Mouse (Mus musculus) intestine, embryonic 14.5 days (tissue): ENCODE data around the gene Nudt14. TPM values are rescaled to one million over a fixed set of nuclear protein-coding genes. Genes with fewer than 3 reads are reported as not detected.

Experiments used
- ATAC-seq: fragments of 200-750 bp; cut with Nextera tagmentation; replicated peaks from 2 replicates; pipeline ENCODE4 v1.8.0; 2017; ENCODE audit warnings: low read depth, moderate number of reproducible peaks, moderate TSS enrichment, moderate library complexity; ENCODE audit not compliant: low FRiP score, low TSS enrichment
- DNase-seq: peaks from one replicate; pipeline ENCODE4 v3.0.0-alpha.2; 2018; ENCODE audit warnings: low spot score
- H3K27ac ChIP-seq: fragments of 300-500 bp; sonication (generic); 2 replicates; pipeline ENCODE4 v1.5.1; 2014; ENCODE audit warnings: low read depth, mild to moderate bottlenecking, control low read depth
- H3K27me3 ChIP-seq: fragments of 300-500 bp; sonication (generic); replicated peaks from 2 replicates; pipeline ENCODE4 v1.6.1; 2014; ENCODE audit warnings: low read length, control low read depth; ENCODE audit not compliant: control insufficient read depth, insufficient read depth
- H3K36me3 ChIP-seq: fragments of 300-500 bp; sonication (generic); 2 replicates; pipeline ENCODE4 v1.6.1; 2014; ENCODE audit warnings: low read length, control low read depth; ENCODE audit not compliant: control insufficient read depth, insufficient read depth
- H3K4me1 ChIP-seq: fragments of 300-500 bp; sonication (generic); replicated peaks from 2 replicates; pipeline ENCODE4 v1.6.1; 2014; ENCODE audit warnings: low read length, control low read depth, mixed read lengths; ENCODE audit not compliant: control insufficient read depth, insufficient read depth
- H3K4me2 ChIP-seq: fragments of 300-500 bp; sonication (generic); 2 replicates; pipeline ENCODE4 v1.6.1; 2014; ENCODE audit warnings: low read length
- H3K4me3 ChIP-seq: fragments of 300-500 bp; sonication (generic); 2 replicates; pipeline ENCODE4 v1.5.1; 2014; ENCODE audit warnings: low read depth, low read length, control low read depth, mixed read lengths
- H3K9ac ChIP-seq: fragments of 300-500 bp; sonication (generic); 2 replicates; pipeline ENCODE4 v1.6.1; 2014; ENCODE audit warnings: mild to moderate bottlenecking, low read length
- H3K9me3 ChIP-seq: fragments of 300-500 bp; sonication (generic); 2 replicates; pipeline ENCODE4 v1.6.1; 2016; ENCODE audit warnings: low read length, control low read depth; ENCODE audit not compliant: control insufficient read depth
- WGBS: fragments of 180-500 bp; shearing (Covaris S2); extraction: QIAGEN DNeasy Blood & Tissue Kit; methylation state at CpG from one replicate; pipeline ENCODE4 v1.1.7; 2014; 5-methylcytosine and 5-hydroxymethylcytosine counted together
- polyA plus RNA-seq: library from polyadenylated mRNA; unstranded; fragments of >200 nt; fragmentation: Nextera tagmentation; extraction: Ambion mirVana; gene quantifications from 2 replicates; pipeline ENCODE4 v1.2.1, GENCODE M21; 2014

The Nudt14 gene
- polyA plus RNA-seq, 1 experiment from 2014 or later, result 105 TPM

- ATAC-seq, result no peak
- 84% methylated on average over 9 of the region's 9 CpGs for WGBS
- H3K27ac ChIP-seq, result no peak overlapping the region
These were observed 32.8 kb upstream of the Nudt14 start for GRCm38 (mm10) chr12:112974736-112975135.

GRCm38 (mm10) chr12:112969616-112970015, 27.7 kb upstream of the Nudt14 start:
- Histone ChIP-seq H3K27ac (no peak overlapping the region), H3K27me3 (no peaks in the 10 kb centered on the region), H3K9ac (no peak overlapping the region), H3K4me3 (no peak overlapping the region), H3K4me2 (no peak overlapping the region), H3K4me1 (no peaks in the 10 kb centered on the region), H3K36me3 (peaks cover 96% of the 10 kb centered on the region), H3K9me3 (no peaks in the 10 kb centered on the region)
- ATAC-seq (no peak), DNase-seq (no peak)
- 88% methylated on average over 6 of the region's 6 CpGs for WGBS

More at GRCm38 (mm10) chr12:112974736-112975135, 32.8 kb upstream of the Nudt14 start:
- no peaks in the 10 kb centered on the region for H3K9me3 ChIP-seq
- no peak overlapping the region for H3K4me2 ChIP-seq
- no peak overlapping the region for H3K4me3 ChIP-seq
- H3K9ac ChIP-seq, result no peak overlapping the region
- no peak for DNase-seq
- no peaks in the 10 kb centered on the region for H3K27me3 ChIP-seq
- H3K4me1 ChIP-seq, result peaks cover 5% of the 10 kb centered on the region
- peaks cover 68% of the 10 kb centered on the region for H3K36me3 ChIP-seq

GRCm38 (mm10) chr12:112968943-112969342, 27.0 kb upstream of the Nudt14 start:
- Histone ChIP-seq H3K9me3 (no peaks in the 10 kb centered on the region), H3K27me3 (no peaks in the 10 kb centered on the region), H3K4me2 (no peak overlapping the region), H3K9ac (no peak overlapping the region), H3K4me1 (no peaks in the 10 kb centered on the region), H3K27ac (no peak overlapping the region), H3K36me3 (peaks cover 99% of the 10 kb centered on the region), H3K4me3 (no peak overlapping the region)
- ATAC-seq (no peak), DNase-seq (no peak)
- WGBS, result 68% methylated on average over 8 of the region's 8 CpGs

- Histone ChIP-seq H3K4me1 (no peaks in the 10 kb centered on the region), H3K36me3 (peaks cover 99% of the 10 kb centered on the region), H3K4me2 (no peak overlapping the region), H3K27me3 (no peaks in the 10 kb centered on the region), H3K9me3 (no peaks in the 10 kb centered on the region), H3K9ac (no peak overlapping the region), H3K27ac (no peak overlapping the region), H3K4me3 (no peak overlapping the region)
- no peak for ATAC-seq
- no peak for DNase-seq
- 92% methylated on average over 13 of the region's 13 CpGs for WGBS
These were observed 23.9 kb upstream of the Nudt14 start for GRCm38 (mm10) chr12:112965783-112966182.

- no peaks in the 10 kb centered on the region for H3K4me1 ChIP-seq
- H3K4me3 ChIP-seq, result no peak overlapping the region
- no peak for DNase-seq
- no peaks in the 10 kb centered on the region for H3K27me3 ChIP-seq
- H3K9me3 ChIP-seq, result no peaks in the 10 kb centered on the region
- no peak overlapping the region for H3K9ac ChIP-seq
- H3K27ac ChIP-seq, result no peak overlapping the region
- 89% methylated on average over 5 of the region's 5 CpGs for WGBS
- H3K36me3 ChIP-seq, result peaks cover 80% of the 10 kb centered on the region
- no peak overlapping the region for H3K4me2 ChIP-seq
- no peak for ATAC-seq
These were observed 19.9 kb upstream of the Nudt14 start for GRCm38 (mm10) chr12:112961872-112962271.

GRCm38 (mm10) chr12:112961428-112961827, 19.5 kb upstream of the Nudt14 start:
- no peak overlapping the region for H3K4me3 ChIP-seq
- no peak overlapping the region for H3K4me2 ChIP-seq
- ATAC-seq, result no peak
- H3K9ac ChIP-seq, result peak overlapping the region; percentile 15; the same call in 1 of the 2 replicates
- H3K27me3 ChIP-seq, result no peaks in the 10 kb centered on the region
- no peaks in the 10 kb centered on the region for H3K9me3 ChIP-seq
- 78% methylated on average over 7 of the region's 7 CpGs for WGBS
- peaks cover 75% of the 10 kb centered on the region for H3K36me3 ChIP-seq
- no peak overlapping the region for H3K27ac ChIP-seq
- no peaks in the 10 kb centered on the region for H3K4me1 ChIP-seq
- no peak for DNase-seq

- ATAC-seq (no peak), DNase-seq (no peak)
- no peak overlapping the region for H3K4me2 ChIP-seq
- H3K27me3 ChIP-seq, result no peaks in the 10 kb centered on the region
- no peaks in the 10 kb centered on the region for H3K9me3 ChIP-seq
- H3K27ac ChIP-seq, result no peak overlapping the region
- H3K4me1 ChIP-seq, result no peaks in the 10 kb centered on the region
- 83% methylated on average over 8 of the region's 8 CpGs for WGBS
- no peak overlapping the region for H3K4me3 ChIP-seq
- no peak overlapping the region for H3K9ac ChIP-seq
- peaks cover 55% of the 10 kb centered on the region for H3K36me3 ChIP-seq
These were observed 17.5 kb upstream of the Nudt14 start for GRCm38 (mm10) chr12:112959421-112959820.

GRCm38 (mm10) chr12:112958303-112958702, 16.4 kb upstream of the Nudt14 start:
- 31% methylated on average over 4 of the region's 4 CpGs for WGBS
- no peaks in the 10 kb centered on the region for H3K4me1 ChIP-seq
- DNase-seq (no peak), ATAC-seq (peak; percentile 65)
- no peaks in the 10 kb centered on the region for H3K9me3 ChIP-seq
- no peak overlapping the region for H3K27ac ChIP-seq
- H3K9ac ChIP-seq, result no peak overlapping the region
- peaks cover 44% of the 10 kb centered on the region for H3K36me3 ChIP-seq
- no peak overlapping the region for H3K4me2 ChIP-seq
- no peaks in the 10 kb centered on the region for H3K27me3 ChIP-seq
- no peak overlapping the region for H3K4me3 ChIP-seq

- H3K4me3 ChIP-seq, result no peak overlapping the region
- H3K27me3 ChIP-seq, result no peaks in the 10 kb centered on the region
- WGBS, result 32% methylated on average over 4 of the region's 4 CpGs
- no peak overlapping the region for H3K9ac ChIP-seq
- H3K36me3 ChIP-seq, result peaks cover 19% of the 10 kb centered on the region
- H3K4me2 ChIP-seq, result no peak overlapping the region
- H3K9me3 ChIP-seq, result no peaks in the 10 kb centered on the region
- no peak overlapping the region for H3K27ac ChIP-seq
- no peaks in the 10 kb centered on the region; the same call in 1 of the 2 replicates for H3K4me1 ChIP-seq
- ATAC-seq (peak; percentile 34; the same call in 1 of the 2 replicates), DNase-seq (peak; percentile 88)
These were observed 13.9 kb upstream of the Nudt14 start for GRCm38 (mm10) chr12:112955800-112956199.
